Mouse (Mus musculus) heart, postnatal 14 days (tissue): ENCODE measurements at regions not wholly inside any gene's neighbourhood (a gene's known extent, or its start where the extent isn't known, plus 50 kb on each side); places are given as distances from the start of the nearest gene placed in this dataset.

Experiments used
- DNase-seq, 2 experiments: peaks; one replicate each; pipeline ENCODE4 v3.0.0; 2021 to 2022
- intact Hi-C: fragments of 180-260 bp; cut with DNase I; formaldehyde crosslinking; loops from one replicate; pipeline ENCODE4 v1.15.1; 2025

DNA sequence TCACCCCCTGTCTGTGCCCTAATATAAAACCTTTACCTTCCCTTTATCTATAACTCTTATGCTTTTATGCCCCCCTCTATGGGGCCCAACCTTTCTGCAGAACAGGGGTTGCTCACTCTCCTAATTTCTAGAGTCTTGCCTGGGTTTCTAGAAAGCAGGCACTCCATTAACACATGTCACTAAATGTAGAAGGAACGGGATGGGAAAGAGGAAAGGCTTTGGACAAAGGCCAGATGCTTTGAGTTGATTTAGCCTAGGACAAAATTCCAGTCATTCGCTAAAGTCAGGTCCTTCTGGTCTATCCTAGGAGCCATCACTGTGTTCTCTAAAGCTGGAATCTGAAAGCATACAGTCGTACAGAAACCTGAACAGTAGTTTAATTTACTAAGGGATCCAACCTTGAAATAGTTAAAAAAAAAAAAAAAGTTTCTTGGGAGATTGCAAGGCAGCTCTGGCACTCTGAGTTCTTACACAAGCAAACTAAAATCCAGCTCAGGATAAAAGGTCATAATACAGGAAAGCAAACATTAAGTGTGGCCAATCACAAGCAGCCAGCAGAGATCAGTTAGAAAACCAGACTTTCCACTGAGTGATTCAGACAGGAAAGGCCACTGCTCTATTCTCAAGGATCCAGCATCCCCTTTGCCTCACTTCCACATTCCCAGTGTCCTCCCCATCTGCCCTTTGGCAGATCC is 109.5 kb downstream of the Ccdc71l start:
- peak in 1 of 2 experiments; percentile 4 for DNase-seq
- intact Hi-C loops = no loop called here

GRCm38 (mm10) chr12:32488578-32488892 is 110.0 kb downstream of the Ccdc71l start:
- intact Hi-C loops = no loop called here
- no peak for DNase-seq

GRCm38 (mm10) chr12:32489415-32490139 is 111.1 kb downstream of the Ccdc71l start:
- DNase-seq = no peak
- intact Hi-C loops = no loop called here

- DNase-seq = no peak
- intact Hi-C loops = no loop called here
These were observed 125.7 kb downstream of the Ccdc71l start for GRCm38 (mm10) chr12:32504196-32504595.

- intact Hi-C loops = no loop called here
- DNase-seq = no peak
These were observed 130.2 kb downstream of the Ccdc71l start for GRCm38 (mm10) chr12:32508671-32509070.

DNA sequence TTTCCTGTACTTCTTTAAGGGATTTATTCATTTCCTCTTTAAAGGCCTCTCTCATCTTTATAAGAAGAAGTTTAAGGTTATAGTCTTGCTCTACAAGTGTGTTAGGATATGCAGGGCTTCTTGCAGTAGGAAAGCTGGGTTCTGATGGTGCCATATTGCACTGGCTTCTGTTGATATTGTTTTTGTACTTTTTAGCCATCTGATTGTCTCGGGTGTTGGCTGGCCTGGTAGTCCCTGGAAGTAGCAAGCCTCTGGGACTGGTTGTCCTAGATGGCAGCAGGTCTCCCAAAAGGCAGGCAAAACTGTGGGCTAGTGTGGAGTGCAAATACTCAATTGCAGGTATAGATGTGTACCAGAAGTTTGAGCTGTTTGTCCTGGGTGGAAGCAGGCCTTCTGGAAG is 147.1 kb downstream of the Ccdc71l start:
- DNase-seq = no peak
- intact Hi-C loops = no loop called here

- DNase-seq = no peak
- intact Hi-C loops = no loop called here
These were observed 152.7 kb downstream of the Ccdc71l start for GRCm38 (mm10) chr12:32531216-32531615.

DNA sequence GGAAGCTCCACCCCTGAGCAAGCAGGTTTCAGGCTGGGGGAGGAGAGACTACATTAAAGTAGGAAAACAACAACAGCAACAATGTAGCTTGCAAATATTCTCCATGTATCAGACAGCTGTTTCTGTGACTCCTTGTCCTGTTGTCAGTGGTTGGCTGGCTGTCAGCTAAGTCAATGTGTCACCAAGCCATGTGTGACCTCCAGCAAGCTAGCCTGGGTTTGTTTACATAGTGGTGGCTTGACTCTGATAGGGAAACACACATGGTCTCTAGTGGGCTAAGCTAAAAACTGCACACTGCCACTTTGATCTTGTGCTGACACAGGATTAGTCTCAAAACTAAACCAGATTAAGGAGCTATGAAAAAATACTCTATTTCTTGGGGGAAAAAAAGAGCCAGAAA is 155.1 kb downstream of the Ccdc71l start:
- intact Hi-C loops = no loop called here

GRCm38 (mm10) chr12:32545466-32545865 is 167.0 kb downstream of the Ccdc71l start:
- intact Hi-C loops = no loop called here
- no peak for DNase-seq

More for the DNA sequence above, 155.1 kb downstream of the Ccdc71l start:
- DNase-seq = peak in 1 of 2 experiments; percentile 19

DNA sequence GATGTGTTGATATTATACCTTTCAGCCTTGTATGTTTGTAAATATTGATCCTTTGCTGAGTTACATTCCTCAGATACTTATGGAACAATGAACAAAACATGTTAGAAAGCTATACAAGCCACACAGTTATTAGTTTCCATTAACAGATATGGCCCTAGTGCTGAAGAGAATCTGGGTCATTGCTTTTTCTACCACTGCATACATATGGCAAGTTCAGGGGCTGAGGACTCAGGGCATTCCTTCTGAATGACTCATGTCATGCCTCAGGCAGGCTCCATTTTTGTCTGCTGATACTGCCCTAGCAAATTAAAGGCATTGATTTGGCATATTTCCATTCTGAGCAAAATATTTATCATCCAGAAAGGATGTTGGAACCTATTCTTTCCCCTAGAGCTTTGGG is 167.9 kb downstream of the Ccdc71l start:
- no peak for DNase-seq
- intact Hi-C loops = no loop called here

DNA sequence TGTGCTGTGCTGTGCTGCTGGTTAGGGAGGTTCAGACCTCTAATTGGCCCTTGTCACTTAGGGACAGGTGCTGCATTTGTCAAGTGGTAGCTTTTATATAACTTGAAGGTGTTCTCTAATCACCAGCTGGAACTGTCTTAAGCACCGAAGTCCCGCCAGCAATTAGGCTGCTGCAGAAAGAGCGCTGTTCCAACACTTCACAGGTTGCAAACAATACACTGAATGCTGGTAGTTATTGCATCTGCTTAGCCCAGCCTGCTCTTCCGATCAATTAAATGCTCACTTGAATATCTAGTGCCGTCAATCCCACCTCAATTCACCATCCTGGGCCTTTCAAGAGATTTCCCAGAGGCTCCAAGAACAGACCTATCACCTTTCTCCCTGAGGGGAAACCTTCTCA is 175.3 kb downstream of the Ccdc71l start:
- DNase-seq = no peak
- intact Hi-C loops = no loop called here

DNA sequence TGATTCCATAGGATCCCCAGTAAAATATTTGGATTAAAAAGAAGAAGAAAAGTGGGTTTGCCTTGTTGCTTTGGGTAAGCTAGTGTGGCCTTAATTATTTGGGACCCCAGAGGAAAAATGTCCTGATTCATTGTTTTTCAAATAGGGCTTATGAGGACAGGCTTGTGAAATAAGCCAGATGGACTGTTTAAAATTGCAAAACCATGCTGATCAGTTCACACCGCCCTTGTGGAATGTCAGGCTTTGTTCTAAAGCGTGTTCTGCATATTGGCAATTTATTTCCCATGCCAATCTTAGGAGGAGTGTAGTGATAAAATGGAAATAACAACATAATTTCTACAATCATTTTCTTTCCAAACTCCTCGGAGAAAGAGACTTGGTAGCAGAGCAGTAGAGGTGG is 189.3 kb downstream of the Ccdc71l start:
- no peak for DNase-seq

GRCm38 (mm10) chr12:32581304-32581703 is 202.8 kb downstream of the Ccdc71l start:
- DNase-seq = no peak
- intact Hi-C loops = no loop called here

More for the DNA sequence above, 189.3 kb downstream of the Ccdc71l start:
- intact Hi-C loops = no loop called here

- DNase-seq = no peak
- intact Hi-C loops = no loop called here
These were observed 217.1 kb upstream of the Nampt start for GRCm38 (mm10) chr12:32602131-32602815.

DNA sequence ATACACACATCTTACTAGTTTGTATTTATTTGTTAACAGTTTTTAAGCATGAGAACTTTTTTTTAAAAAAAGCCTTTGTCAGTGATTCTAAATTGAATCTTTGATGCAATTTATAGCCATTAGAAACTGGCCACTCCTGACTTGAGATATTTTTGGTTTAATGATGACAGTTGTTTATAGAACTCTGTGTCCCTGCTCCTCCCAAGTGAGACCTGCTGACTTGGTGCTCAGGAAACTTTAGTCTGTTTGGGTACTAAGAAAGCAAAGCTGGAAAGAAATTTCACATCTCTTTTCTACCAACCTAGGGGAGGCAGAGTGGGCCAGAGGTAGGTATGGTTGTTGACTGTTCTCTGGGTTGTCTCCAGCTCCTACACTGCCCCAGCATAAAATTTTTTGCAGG is 214.0 kb upstream of the Nampt start:
- no peak for DNase-seq
- intact Hi-C loops = no loop called here

GRCm38 (mm10) chr12:32615000-32615399 is 204.3 kb upstream of the Nampt start:
- intact Hi-C loops = no loop called here
- DNase-seq = no peak

DNA sequence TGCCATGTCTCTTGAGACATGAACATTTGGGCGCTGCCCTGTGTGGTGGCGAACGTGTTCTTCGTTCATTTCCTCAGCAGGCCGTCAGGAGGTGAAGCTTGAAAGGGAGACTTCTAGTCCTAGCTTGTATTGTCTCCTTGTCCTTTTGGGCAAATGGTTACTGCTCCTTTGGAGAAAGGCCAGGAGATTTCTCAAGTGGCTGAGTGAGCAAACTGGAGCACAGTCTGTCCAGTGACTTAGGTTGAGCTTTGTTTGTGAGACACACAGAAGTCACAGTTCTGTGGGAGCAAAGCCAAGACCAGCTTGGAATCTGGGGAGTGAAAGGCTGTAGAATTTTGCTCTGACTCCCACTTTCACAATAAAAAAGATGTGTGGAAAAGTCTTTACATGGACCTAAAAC is 203.3 kb upstream of the Nampt start:
- peak in 1 of 2 experiments; percentile 25 for DNase-seq
- intact Hi-C loops = no loop called here

DNA sequence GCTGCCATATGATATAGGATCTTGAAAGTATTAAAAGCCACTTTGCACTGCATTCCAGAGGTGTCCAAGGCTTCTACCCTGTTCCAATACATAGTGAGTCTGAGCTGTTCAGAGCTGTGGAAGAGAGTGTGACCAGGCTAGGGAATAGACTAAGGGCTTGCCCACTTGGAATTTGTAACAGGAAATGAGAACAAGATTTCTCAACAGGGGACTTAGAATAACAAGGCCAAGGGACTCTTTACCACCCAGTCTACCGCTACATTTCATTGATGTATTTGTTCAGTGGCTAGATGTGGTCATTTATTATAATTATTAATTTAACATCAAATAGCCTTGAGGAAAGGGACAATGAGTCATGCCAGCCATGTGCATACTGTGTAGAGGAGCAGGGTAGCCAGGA is 202.3 kb upstream of the Nampt start:
- intact Hi-C loops = no loop called here
- DNase-seq = no peak

GRCm38 (mm10) chr12:32619830-32620229 is 199.5 kb upstream of the Nampt start:
- intact Hi-C loops = no loop called here
- DNase-seq = no peak

- DNase-seq = no peak
- intact Hi-C loops = no loop called here
These were observed 197.6 kb upstream of the Nampt start for GRCm38 (mm10) chr12:32621739-32622138.

DNA sequence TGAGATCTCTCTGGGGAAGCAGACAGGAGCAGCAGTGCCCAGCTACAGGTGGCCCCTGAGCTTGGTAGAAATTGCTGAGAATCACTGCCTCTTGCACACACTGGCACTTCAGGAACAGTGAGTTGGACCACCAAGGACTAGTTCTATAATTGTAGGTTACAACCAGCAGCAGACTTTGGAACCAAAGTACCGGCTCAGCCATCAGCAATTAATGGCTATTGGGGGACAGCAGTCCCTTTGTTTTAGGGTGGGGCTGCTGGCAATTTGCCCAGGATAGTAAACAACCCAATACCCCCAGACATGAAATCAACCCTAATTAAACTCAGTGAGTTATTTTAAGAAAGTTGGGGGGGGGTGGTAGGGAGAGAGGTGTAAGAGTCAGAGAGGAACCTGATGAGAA is 190.8 kb upstream of the Nampt start:
- intact Hi-C loops = no loop called here

DNA sequence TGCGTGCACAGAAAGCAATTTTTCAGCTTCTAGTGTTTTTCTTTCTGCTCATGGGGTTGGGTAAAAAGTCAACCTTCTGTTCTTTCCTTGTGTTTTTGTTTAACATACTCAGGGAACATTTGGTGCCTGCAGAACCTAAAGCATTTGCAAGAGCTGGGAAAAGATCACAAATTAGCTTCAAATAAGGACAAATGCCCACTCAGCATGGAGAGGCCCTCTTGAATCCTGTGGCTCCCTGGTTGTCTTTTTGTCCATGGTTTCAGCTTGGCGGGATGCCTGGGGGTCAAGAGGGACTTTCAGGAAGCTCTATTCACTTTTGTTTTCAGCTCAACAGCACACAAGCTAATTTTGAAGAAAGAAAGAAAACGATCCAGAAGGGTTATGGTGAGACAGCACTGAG is 186.4 kb upstream of the Nampt start:
- no peak for DNase-seq

More for the DNA sequence above, 190.8 kb upstream of the Nampt start:
- DNase-seq = no peak

More for the DNA sequence above, 186.4 kb upstream of the Nampt start:
- intact Hi-C loops = loop anchor here (10.0 kb wide), 1 partner anchor 382 kb away; no protein-coding TSS in a partner anchor
